Mouse (Mus musculus) CH12.LX (cell line): ENCODE data around the gene Gldc.

ENCODE experiments used
- MAFK ChIP-seq: IDR thresholded peaks from 2 replicates; pipeline ENCODE4 v1.6.1; 2011; ENCODE audit warnings: low read length, improper control_type of control experiment; ENCODE audit not compliant: insufficient replicate concordance
- POLR2A ChIP-seq: IDR thresholded peaks from 2 replicates; pipeline ENCODE4 v1.6.1; 2011; ENCODE audit warnings: low read depth, mild to moderate bottlenecking, improper control_type of control experiment, low read length

GRCm38 (mm10) chr19:30090163-30090562 is 85.1 kb downstream of the Gldc start:
- TF ChIP-seq POLR2A (no peak), MAFK (no peak)
